Mouse (Mus musculus) lung, postnatal 0 days (tissue): ENCODE measurements around the gene Sdcbp2.

Experiments used
- CTCF ChIP-seq: IDR thresholded peaks from 2 replicates; pipeline ENCODE4 v1.5.1; 2016; ENCODE audit warnings: antibody characterized with exemption, mild to moderate bottlenecking
- EP300 ChIP-seq: IDR thresholded peaks from 2 replicates; pipeline ENCODE4 v1.6.1; 2016; ENCODE audit warnings: antibody characterized with exemption, mild to moderate bottlenecking, control low read depth

GRCm38 (mm10) chr2:151562930-151563921, 9.2 kb upstream of the Sdcbp2 start:
- no peak for TF ChIP-seq CTCF
- no peak for TF ChIP-seq EP300
